Mouse (Mus musculus): Measurements from ENCODE around the gene Ilkap.

Ilkap gene

GRCm38 (mm10) chr1:91413898-91414594 is 15.4 kb upstream of the Ilkap start, which contains the start of gene Hes6:
Gene Hes6, minus strand, starts transcription at chr1:91414038.
- DNase-seq = peak; percentile 56 to 70

GRCm38 (mm10) chr1:91413536-91413897 is 14.9 kb upstream of the Ilkap start:
- peak; percentile 87 for DNase-seq

GRCm38 (mm10) chr1:91413030-91413506 is 14.5 kb upstream of the Ilkap start:
- DNase-seq = peak; percentile 97

- peak in 1 of 2 experiments; percentile 42 for DNase-seq
Measured at GRCm38 (mm10) chr1:91412286-91413029, 13.8 kb upstream of the Ilkap start.

- no peak for DNase-seq
Measured at GRCm38 (mm10) chr1:91411631-91412285, 13.1 kb upstream of the Ilkap start.

DNA sequence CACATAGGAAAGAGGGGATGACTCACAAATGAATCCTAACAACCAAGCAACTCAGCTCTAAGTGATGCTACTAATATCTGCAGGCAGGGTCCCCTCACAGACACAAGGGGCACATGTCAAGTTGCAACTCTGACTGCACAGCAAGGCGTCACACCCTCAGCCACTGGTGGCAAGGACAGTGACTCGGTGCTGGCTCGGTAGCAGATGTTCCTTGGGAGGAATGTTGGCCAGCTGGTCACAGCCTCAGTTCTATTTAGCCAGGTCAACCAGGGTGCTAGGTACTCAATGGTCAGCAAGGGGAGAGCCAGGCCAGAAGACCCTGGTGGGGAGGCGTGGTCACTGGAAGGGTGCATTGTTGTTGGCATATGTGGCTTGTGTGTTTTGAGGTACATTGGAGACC is 9.2 kb upstream of the Ilkap start:
- no peak for DNase-seq

- DNase-seq = no peak
Measured at GRCm38 (mm10) chr1:91405406-91406169, 7.0 kb upstream of the Ilkap start.

- no peak for DNase-seq
Measured at GRCm38 (mm10) chr1:91404976-91405375, 6.4 kb upstream of the Ilkap start.

DNA sequence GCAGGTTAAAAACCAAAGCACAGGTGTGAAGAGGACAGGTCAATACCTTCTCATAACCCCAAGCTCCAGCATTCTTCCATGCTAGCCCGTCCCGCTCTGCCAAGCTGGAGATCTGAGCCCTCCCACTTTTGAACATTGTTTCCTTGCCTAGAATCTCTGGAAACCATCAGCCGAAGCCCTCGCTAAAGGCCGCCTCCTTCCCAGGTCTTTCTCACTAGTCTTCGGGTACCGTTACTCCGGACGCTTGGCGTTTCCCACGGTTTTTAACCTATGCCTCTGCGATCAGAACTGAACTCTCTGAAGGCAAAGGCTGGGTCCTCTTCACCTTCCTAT is 722 bp downstream of the Ilkap start:
- DNase-seq = no peak

DNA sequence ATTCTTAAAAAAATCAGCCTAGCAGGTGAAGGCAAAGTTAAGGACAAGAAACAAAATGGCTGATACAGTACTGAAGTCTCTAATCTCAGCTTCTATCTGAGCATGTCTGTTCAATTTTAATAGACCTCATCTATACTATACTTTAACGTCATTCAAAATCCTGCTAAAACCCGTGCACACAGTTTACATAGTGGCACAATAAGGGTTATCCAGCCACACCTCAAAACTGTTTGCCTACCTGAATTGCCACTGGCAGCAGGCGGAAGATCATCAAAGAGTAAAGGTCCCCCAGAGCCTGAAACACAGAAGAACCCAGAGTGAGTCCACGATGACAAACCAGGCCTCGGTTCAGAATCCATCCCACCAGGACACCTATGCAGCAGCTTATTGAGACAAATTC is 8.2 kb downstream of the Ilkap start:
- no peak for DNase-seq

- DNase-seq = peak in 1 of 2 experiments; percentile 36
Measured at GRCm38 (mm10) chr1:91381091-91381471, 17.5 kb downstream of the Ilkap start.

GRCm38 (mm10) chr1:91380453-91381090 is 18.0 kb downstream of the Ilkap start:
- DNase-seq = peak; percentile 50 to 81

GRCm38 (mm10) chr1:91373414-91373835 is 25.2 kb downstream of the Ilkap start:
- no peak for DNase-seq

DNA sequence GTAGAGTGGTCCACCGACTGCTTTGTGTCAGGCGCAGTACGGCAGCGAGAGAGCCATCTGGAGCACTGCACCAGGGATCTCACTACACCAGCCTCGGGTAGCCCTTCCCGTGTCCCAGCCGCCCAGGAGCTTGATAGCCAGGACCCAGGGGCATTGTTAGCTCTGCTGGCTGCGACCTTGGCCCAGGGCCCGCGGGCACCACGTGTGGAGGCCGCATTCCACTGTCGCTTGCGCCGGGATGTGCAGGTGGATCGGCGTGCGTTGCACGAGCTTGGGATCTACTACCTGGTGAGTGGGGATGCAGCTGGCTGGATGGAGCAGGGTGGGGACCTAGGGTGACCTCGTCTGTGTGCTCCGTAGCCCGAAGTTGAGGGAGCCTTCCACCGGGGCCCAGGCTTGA is 28.6 kb downstream of the Ilkap start:
- DNase-seq = no peak

DNA sequence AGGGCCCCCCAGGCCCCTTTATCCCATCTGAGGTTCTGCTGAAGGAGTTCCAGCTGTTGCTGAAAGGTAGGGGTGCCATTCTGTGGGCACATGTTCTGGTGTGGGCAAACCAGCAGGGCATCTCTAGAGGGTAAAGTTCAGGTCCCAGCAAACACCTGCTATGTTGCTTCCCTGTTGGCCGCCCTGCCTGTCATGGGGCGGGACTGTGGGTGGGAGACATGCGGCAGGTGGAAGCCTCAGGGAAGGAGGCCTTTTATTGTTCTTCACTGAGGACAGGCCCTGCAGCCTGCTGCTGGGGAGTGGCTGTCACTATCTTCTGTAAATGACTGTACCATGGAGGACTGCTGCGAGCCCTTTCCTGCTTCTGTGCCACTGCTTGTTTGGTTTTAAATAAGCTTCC is 29.2 kb downstream of the Ilkap start:
- no peak for DNase-seq

- no peak for DNase-seq
Measured at GRCm38 (mm10) chr1:91367295-91367694, 31.3 kb downstream of the Ilkap start.

DNA sequence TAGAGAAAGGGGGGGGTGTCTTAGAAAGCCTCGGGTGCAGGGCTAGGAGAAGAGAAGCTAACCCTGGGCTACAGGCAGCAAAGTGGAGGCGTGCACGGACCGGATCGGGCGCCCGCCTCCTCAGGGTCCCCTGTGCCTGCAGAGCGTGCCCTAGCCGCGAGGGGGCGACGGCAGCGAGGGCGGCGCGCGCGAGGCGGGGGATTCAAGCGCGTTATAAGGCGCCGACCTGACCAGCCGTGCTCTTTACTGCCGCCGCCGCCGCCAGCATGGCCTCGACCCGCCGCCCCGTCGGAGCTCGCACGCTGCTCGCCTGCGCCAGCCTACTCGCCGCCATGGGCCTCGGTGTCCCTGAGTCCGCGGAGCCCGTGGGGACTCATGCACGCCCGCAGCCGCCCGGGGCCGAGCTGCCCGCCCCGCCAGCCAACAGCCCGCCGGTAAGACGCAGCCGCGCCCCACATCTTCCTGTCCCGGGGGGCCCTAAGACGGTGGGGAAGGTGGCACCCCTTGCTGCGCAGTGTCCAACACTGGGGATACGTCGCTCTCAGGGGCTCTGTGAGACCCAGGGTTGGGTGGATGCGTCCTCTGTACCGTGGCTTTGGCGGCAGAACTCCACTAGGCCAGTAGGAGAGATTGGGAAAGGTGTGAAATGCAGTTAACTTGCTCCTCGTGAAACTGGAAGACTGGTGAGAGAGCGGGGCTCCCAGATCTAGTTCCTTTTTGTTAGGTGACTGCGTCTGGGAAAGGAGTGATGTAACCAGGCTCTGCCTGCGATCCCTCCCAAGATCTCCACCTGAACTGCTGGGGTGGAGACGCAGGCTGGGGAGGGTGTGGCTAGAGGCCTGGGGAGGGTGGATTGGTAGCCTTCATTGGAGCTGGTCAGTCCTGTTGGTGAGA is 32.2 kb downstream of the Ilkap start, which contains the start of gene Erfe:
Gene Erfe (plus strand): TSS at position 216 of the 894 bp plus-strand sequence.
- DNase-seq = peak; percentile 38 to 67

DNA sequence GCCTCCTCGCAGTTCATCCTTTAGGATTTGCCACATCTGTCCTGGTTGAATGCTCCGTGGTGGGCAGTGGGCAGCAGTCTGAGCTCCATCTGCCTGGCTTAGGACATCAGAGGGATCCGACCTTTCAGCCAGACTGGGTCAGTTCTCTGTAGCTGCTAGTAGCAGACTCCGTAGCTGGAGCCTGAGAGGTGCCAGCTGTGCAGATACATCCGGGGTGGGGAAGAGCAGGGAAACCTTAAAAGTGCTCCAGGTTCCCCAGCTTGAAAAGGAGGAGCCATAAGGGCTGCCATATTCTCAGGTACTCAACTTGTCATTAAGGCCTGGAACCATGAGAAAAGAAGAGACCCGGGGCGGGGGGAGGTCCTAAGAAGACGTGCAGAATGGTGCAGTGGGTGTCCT is 32.8 kb downstream of the Ilkap start:
- no peak for DNase-seq

- no peak for DNase-seq
Measured at GRCm38 (mm10) chr1:91364822-91365644, 33.6 kb downstream of the Ilkap start.

GRCm38 (mm10) chr1:91362113-91362512 is 36.5 kb downstream of the Ilkap start:
- DNase-seq = no peak

All from kidney, adult 8-10 months (tissue).